Mouse (Mus musculus): ENCODE data around the gene Prdm2.

GRCm38 (mm10) chr4:143161619-143162479, 50.9 kb downstream of the Prdm2 start:
- TF ChIP-seq POLR2A (IDR thresholded peaks at IDR 0.05; ENCODE audit: low read depth, low read length) (peak; percentile 88; the same call in 1 of the 2 replicates), CTCF (IDR thresholded peaks at IDR 0.05; ENCODE audit: extremely low read depth, insufficient read depth, insufficient read length, insufficient replicate concordance) (no peak)

Data from spleen, adult 2 months (tissue).